Mouse (Mus musculus): ENCODE measurements around the gene Edc4. TPM values are rescaled to one million over a fixed set of nuclear protein-coding genes. Genes with fewer than 3 reads are reported as not detected.

Edc4 gene
- polyA plus RNA-seq, 1 experiment from 2014 or later, result 35.6 TPM

DNA sequence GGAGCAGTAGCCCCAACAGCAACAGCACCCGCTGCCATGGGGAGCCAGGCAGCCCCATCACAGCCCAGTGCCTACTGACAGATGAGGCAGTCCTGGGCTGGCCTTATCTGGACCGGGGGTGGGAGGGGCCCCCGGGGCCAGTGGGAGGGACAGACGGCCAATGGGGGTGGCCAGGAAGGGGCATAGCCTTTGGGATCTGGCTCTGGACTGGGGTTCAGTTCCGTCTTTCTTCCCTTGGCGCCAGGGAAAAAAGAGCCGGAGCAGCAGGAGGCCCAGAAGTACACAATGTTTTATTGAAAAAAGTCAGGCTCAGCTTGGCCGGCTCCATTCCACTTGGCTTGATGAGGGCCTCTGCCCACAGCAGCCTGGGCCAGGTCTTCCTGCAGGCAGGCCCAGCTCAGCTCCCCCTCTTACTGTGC, 62.6 kb downstream of the Edc4 start, which contains the start of gene Lcat:
Gene Lcat, minus strand, starts transcription at position 62 of the 419 bp plus-strand sequence.
- WGBS, result 79% methylated on average over 8 of the region's 8 CpGs
- H3K9me3 ChIP-seq (ENCODE audit: control insufficient read depth, low read length), result no peaks in the 10 kb centered on the region
- no peak within 1 kb of the TSS for H3K9ac ChIP-seq (ENCODE audit: low read length)
- H3K4me3 ChIP-seq (ENCODE audit: low read depth, low read length), result no peak within 1 kb of the TSS
- H3K27ac ChIP-seq (ENCODE audit: low read depth, low read length), result no peak within 1 kb of the TSS
- ATAC-seq (ENCODE audit: low FRiP score) (no peak), DNase-seq (ENCODE audit: low spot score, missing footprints) (peak; percentile 6)
- no peak within 1 kb of the TSS for H3K4me2 ChIP-seq
- H3K4me1 ChIP-seq (ENCODE audit: control insufficient read depth, insufficient read depth, low read length), result no peaks in the 10 kb centered on the region
- no peaks in the 10 kb centered on the region for H3K36me3 ChIP-seq (ENCODE audit: control insufficient read depth, insufficient read depth, low read length)
- H3K27me3 ChIP-seq (ENCODE audit: control insufficient read depth, insufficient read depth, low read length), result no peaks in the 10 kb centered on the region

Other genes with a start within 250 kb of the Edc4 start
- gene Ctcf, start 244.3 kb upstream of the Edc4 start, polyA plus RNA-seq (2014; fragmentation: Nextera tagmentation; extraction: Ambion mirVana), result 112 and 115 TPM in 2 replicates
- gene Agrp, start 243.5 kb upstream of the Edc4 start, polyA plus RNA-seq (2014; fragmentation: Nextera tagmentation; extraction: Ambion mirVana), result 0.56 and 0.68 TPM in 2 replicates
- 2.1 and 3.3 TPM in 2 replicates for gene Carmil2, start 194.6 kb upstream of the Edc4 start, polyA plus RNA-seq (2014; fragmentation: Nextera tagmentation; extraction: Ambion mirVana)
- 63.2 and 66.8 TPM in 2 replicates for gene Acd, start 179.8 kb upstream of the Edc4 start, polyA plus RNA-seq (2014; fragmentation: Nextera tagmentation; extraction: Ambion mirVana)
- gene Pard6a, start 179.7 kb upstream of the Edc4 start, polyA plus RNA-seq (2014; fragmentation: Nextera tagmentation; extraction: Ambion mirVana), result 22.2 and 26.2 TPM in 2 replicates
- not detected in 2 replicates for gene 4933405L10Rik, start 173.2 kb upstream of the Edc4 start, polyA plus RNA-seq (2014; fragmentation: Nextera tagmentation; extraction: Ambion mirVana)
- 33.7 and 33.9 TPM in 2 replicates for gene Enkd1, start 172.7 kb upstream of the Edc4 start, polyA plus RNA-seq (2014; fragmentation: Nextera tagmentation; extraction: Ambion mirVana)
- 36.5 and 38.8 TPM in 2 replicates for gene Gfod2, start 122.2 kb upstream of the Edc4 start, polyA plus RNA-seq (2014; fragmentation: Nextera tagmentation; extraction: Ambion mirVana)
- 10.9 and 11.2 TPM in 2 replicates for gene Ranbp10, start 53.5 kb upstream of the Edc4 start, polyA plus RNA-seq (2014; fragmentation: Nextera tagmentation; extraction: Ambion mirVana)
- gene Tsnaxip1, start 53.1 kb upstream of the Edc4 start, polyA plus RNA-seq (2014; fragmentation: Nextera tagmentation; extraction: Ambion mirVana), result 0.15 and 0.18 TPM in 2 replicates
- gene Cenpt, start 27.6 kb upstream of the Edc4 start, polyA plus RNA-seq (2014; fragmentation: Nextera tagmentation; extraction: Ambion mirVana), result 58.1 and 60.4 TPM in 2 replicates
- gene Thap11, start 25.7 kb upstream of the Edc4 start, polyA plus RNA-seq (2014; fragmentation: Nextera tagmentation; extraction: Ambion mirVana), result 66.5 and 70.5 TPM in 2 replicates
- gene Nutf2, start 20.3 kb upstream of the Edc4 start, polyA plus RNA-seq (2014; fragmentation: Nextera tagmentation; extraction: Ambion mirVana), result 300 and 367 TPM in 2 replicates
- 0.29 and 0.40 TPM in 2 replicates for gene Nrn1l, start 12.7 kb downstream of the Edc4 start, polyA plus RNA-seq (2014; fragmentation: Nextera tagmentation; extraction: Ambion mirVana)
- gene Pskh1, start 19.6 kb downstream of the Edc4 start, polyA plus RNA-seq (2014; fragmentation: Nextera tagmentation; extraction: Ambion mirVana), result 11.2 and 13.6 TPM in 2 replicates
- gene Ctrl, start 53.0 kb downstream of the Edc4 start, polyA plus RNA-seq (2014; fragmentation: Nextera tagmentation; extraction: Ambion mirVana), result 0.61 and 1.9 TPM in 2 replicates
- 22.5 and 26.9 TPM in 2 replicates for gene Psmb10, start 57.6 kb downstream of the Edc4 start, polyA plus RNA-seq (2014; fragmentation: Nextera tagmentation; extraction: Ambion mirVana)
- gene Lcat, start 62.5 kb downstream of the Edc4 start, polyA plus RNA-seq (2014; fragmentation: Nextera tagmentation; extraction: Ambion mirVana), result 0.23 and 0.28 TPM in 2 replicates
- gene Slc12a4, start 85.2 kb downstream of the Edc4 start, polyA plus RNA-seq (2014; fragmentation: Nextera tagmentation; extraction: Ambion mirVana), result 7.2 and 7.8 TPM in 2 replicates
- gene Dpep3, start 98.5 kb downstream of the Edc4 start, polyA plus RNA-seq (2014; fragmentation: Nextera tagmentation; extraction: Ambion mirVana), result not detected in 2 replicates
- 14.4 and 16.4 TPM in 2 replicates for gene Dus2, start 110.5 kb downstream of the Edc4 start, polyA plus RNA-seq (2014; fragmentation: Nextera tagmentation; extraction: Ambion mirVana)
- 0.28 TPM in 1 of 2 replicates, not detected in the other for gene Dpep2nb, start 125.1 kb downstream of the Edc4 start, polyA plus RNA-seq (2014; fragmentation: Nextera tagmentation; extraction: Ambion mirVana)
- 21.8 and 23.4 TPM in 2 replicates for gene Ddx28, start 131.0 kb downstream of the Edc4 start, polyA plus RNA-seq (2014; fragmentation: Nextera tagmentation; extraction: Ambion mirVana)
- 3.9 and 4.0 TPM in 2 replicates for gene Nfatc3, start 178.0 kb downstream of the Edc4 start, polyA plus RNA-seq (2014; fragmentation: Nextera tagmentation; extraction: Ambion mirVana)